Mouse (Mus musculus) brain, embryonic 18.5 days (tissue): Measurements from ENCODE around the gene Lpcat3.
A peak's percentile ranks its signal among the peaks of the same experiment; 100 is the strongest.

Source experiments
- DNase-seq: peaks from one replicate; pipeline ENCODE4 v3.0.0-alpha.2; 2012; ENCODE audit warnings: low read depth, low spot score

Gene Lpcat3

GRCm38 (mm10) chr6:124704417-124704816 is 41.6 kb downstream of the Lpcat3 start:
- no peak for DNase-seq

- DNase-seq, result no peak
Measured at GRCm38 (mm10) chr6:124706061-124706627, 43.3 kb downstream of the Lpcat3 start.

GRCm38 (mm10) chr6:124708289-124708889 is 45.6 kb downstream of the Lpcat3 start:
- no peak for DNase-seq

GRCm38 (mm10) chr6:124711824-124712782 is 49.3 kb downstream of the Lpcat3 start, which contains the start of the genes Emg1 and Phb2:
TSS of gene Emg1 (minus strand) at chr6:124712178.
TSS of gene Phb2 (plus strand) at chr6:124712336.
- DNase-seq, result peak; percentile 96

GRCm38 (mm10) chr6:124712918-124713317 is 50.1 kb downstream of the Lpcat3 start:
- DNase-seq, result no peak

GRCm38 (mm10) chr6:124716864-124717490 is 54.1 kb downstream of the Lpcat3 start:
- no peak for DNase-seq

GRCm38 (mm10) chr6:124717968-124718367 is 55.1 kb downstream of the Lpcat3 start:
- DNase-seq, result no peak

- DNase-seq, result no peak
Measured at GRCm38 (mm10) chr6:124718703-124719102, 55.9 kb downstream of the Lpcat3 start.

GRCm38 (mm10) chr6:124719354-124719978 is 56.6 kb downstream of the Lpcat3 start:
- no peak for DNase-seq

- no peak for DNase-seq
Measured at GRCm38 (mm10) chr6:124720904-124721303, 58.1 kb downstream of the Lpcat3 start.

- DNase-seq, result no peak
Measured at GRCm38 (mm10) chr6:124722876-124723473, 60.1 kb downstream of the Lpcat3 start.

GRCm38 (mm10) chr6:124723541-124723940 is 60.7 kb downstream of the Lpcat3 start:
- no peak for DNase-seq

- no peak for DNase-seq
Measured at GRCm38 (mm10) chr6:124724472-124724871, 61.6 kb downstream of the Lpcat3 start.

GRCm38 (mm10) chr6:124728621-124729020 is 65.8 kb downstream of the Lpcat3 start:
- no peak for DNase-seq

GRCm38 (mm10) chr6:124729850-124730705 is 67.3 kb downstream of the Lpcat3 start:
- DNase-seq, result no peak

- no peak for DNase-seq
Measured at GRCm38 (mm10) chr6:124731038-124731437, 68.2 kb downstream of the Lpcat3 start.

GRCm38 (mm10) chr6:124732476-124733370 is 69.9 kb downstream of the Lpcat3 start:
- no peak for DNase-seq

- DNase-seq, result no peak
Measured at GRCm38 (mm10) chr6:124734417-124734816, 71.6 kb downstream of the Lpcat3 start.

- DNase-seq, result no peak
Measured at GRCm38 (mm10) chr6:124737040-124737439, 74.2 kb downstream of the Lpcat3 start.
